Mouse (Mus musculus) embryonic facial prominence, embryonic 11.5 days (tissue): ENCODE measurements at regions not wholly inside any gene's neighbourhood (a gene's known extent, or its start where the extent isn't known, plus 50 kb on each side); places are given as distances from the start of the nearest gene placed in this dataset.
A peak's percentile ranks its signal among the peaks of the same experiment; 100 is the strongest.

Experiments used
- ATAC-seq: fragments of 200-750 bp; cut with Nextera tagmentation; replicated peaks from 2 replicates; pipeline ENCODE4 v1.8.0; 2017; ENCODE audit warnings: low read depth; ENCODE audit not compliant: insufficient number of reproducible peaks, low FRiP score, low TSS enrichment
- DNase-seq: peaks from one replicate; pipeline ENCODE4 v3.0.0-alpha.2; 2015; ENCODE audit warnings: low spot score
- H3K27ac ChIP-seq: fragments of 300-500 bp; sonication (generic); replicated peaks from 2 replicates; pipeline ENCODE4 v1.5.1; 2014; ENCODE audit warnings: mild to moderate bottlenecking, low read depth, low read length, control low read depth
- H3K27me3 ChIP-seq: fragments of 300-500 bp; sonication (generic); 2 replicates; pipeline ENCODE4 v1.6.1; 2014; ENCODE audit warnings: mild to moderate bottlenecking, low read length, moderate library complexity, mixed read lengths; ENCODE audit not compliant: control insufficient read depth, insufficient read depth
- H3K36me3 ChIP-seq: fragments of 300-500 bp; sonication (generic); replicated peaks from 2 replicates; pipeline ENCODE4 v1.6.1; 2014; ENCODE audit warnings: low read depth, mild to moderate bottlenecking, low read length, moderate library complexity, mixed read lengths; ENCODE audit not compliant: control insufficient read depth, insufficient read depth
- H3K4me1 ChIP-seq: fragments of 300-500 bp; sonication (generic); 2 replicates; pipeline ENCODE4 v1.6.1; 2014; ENCODE audit warnings: low read length, mixed read lengths; ENCODE audit not compliant: control insufficient read depth, insufficient read depth
- H3K4me2 ChIP-seq: fragments of 300-500 bp; sonication (generic); 2 replicates; pipeline ENCODE4 v1.6.1; 2014; ENCODE audit warnings: low read depth, mild to moderate bottlenecking, control low read depth, low read length, moderate library complexity
- H3K4me3 ChIP-seq: fragments of 300-500 bp; sonication (generic); 2 replicates; pipeline ENCODE4 v1.5.1; 2014; ENCODE audit warnings: low read depth, low read length, control low read depth
- H3K9ac ChIP-seq: fragments of 300-500 bp; sonication (generic); replicated peaks from 2 replicates; pipeline ENCODE4 v1.6.1; 2014; ENCODE audit warnings: mild to moderate bottlenecking, control low read depth, low read length
- H3K9me3 ChIP-seq: fragments of 300-500 bp; sonication (generic); replicated peaks from 2 replicates; pipeline ENCODE4 v1.6.1; 2016; ENCODE audit warnings: mild to moderate bottlenecking, low read length, inconsistent platforms, mixed read lengths; ENCODE audit not compliant: control insufficient read depth
- WGBS: fragments of 180-500 bp; shearing (Covaris S2); extraction: QIAGEN DNeasy Blood & Tissue Kit; methylation state at CpG from one replicate; pipeline ENCODE4 v1.1.7; 2014; 5-methylcytosine and 5-hydroxymethylcytosine counted together

GRCm38 (mm10) chr13:90454631-90455030, 365.2 kb upstream of the Xrcc4 start:
- Histone ChIP-seq H3K36me3 (no peaks in the 10 kb centered on the region), H3K4me1 (no peaks in the 10 kb centered on the region), H3K27me3 (no peaks in the 10 kb centered on the region), H3K4me2 (no peak overlapping the region), H3K4me3 (no peak overlapping the region), H3K9me3 (no peaks in the 10 kb centered on the region), H3K9ac (no peak overlapping the region), H3K27ac (no peak overlapping the region)
- no peak for DNase-seq
- ATAC-seq: no peak

- ATAC-seq (no peak), DNase-seq (no peak)
- Histone ChIP-seq H3K9me3 (no peaks in the 10 kb centered on the region), H3K4me2 (no peak overlapping the region), H3K4me1 (no peaks in the 10 kb centered on the region), H3K4me3 (no peak overlapping the region), H3K9ac (no peak overlapping the region), H3K27me3 (no peaks in the 10 kb centered on the region), H3K27ac (no peak overlapping the region), H3K36me3 (no peaks in the 10 kb centered on the region)
- 83% methylated on average over 3 of the region's 3 CpGs for WGBS
These were observed 337.5 kb upstream of the Xrcc4 start for GRCm38 (mm10) chr13:90426901-90427300.

DNA sequence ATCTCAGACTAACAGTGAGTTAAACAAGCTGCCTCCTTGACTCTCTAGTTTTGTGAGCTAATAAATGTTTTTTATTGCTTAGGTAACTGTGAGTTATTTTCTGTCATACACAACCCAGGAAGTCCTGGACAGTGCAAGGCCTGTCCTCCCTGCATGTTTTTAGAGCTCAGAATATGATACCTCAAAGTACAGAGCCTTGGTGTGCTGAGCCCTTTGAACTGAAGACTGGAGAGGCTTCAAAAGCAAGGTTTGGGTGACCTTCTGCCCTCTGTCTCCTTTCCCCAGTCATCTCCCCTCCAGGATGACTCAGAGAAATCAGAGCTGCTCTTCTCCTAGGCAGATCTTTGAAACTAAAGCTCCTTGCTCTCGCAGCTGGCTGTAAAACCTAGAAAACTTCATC, 336.0 kb upstream of the Xrcc4 start:
- H3K4me1 ChIP-seq: no peaks in the 10 kb centered on the region
- H3K9me3 ChIP-seq: no peaks in the 10 kb centered on the region
- H3K9ac ChIP-seq: no peak overlapping the region
- DNase-seq (no peak), ATAC-seq (no peak)
- 53% methylated on average over 1 of the region's 1 CpGs for WGBS
- H3K27ac ChIP-seq: no peak overlapping the region
- H3K36me3 ChIP-seq: no peaks in the 10 kb centered on the region
- no peaks in the 10 kb centered on the region for H3K27me3 ChIP-seq
- no peak overlapping the region for H3K4me3 ChIP-seq
- no peak overlapping the region for H3K4me2 ChIP-seq

GRCm38 (mm10) chr13:90424541-90424940, 335.1 kb upstream of the Xrcc4 start:
- ATAC-seq: no peak
- H3K4me2 ChIP-seq: no peak overlapping the region
- WGBS: 87% methylated on average over 5 of the region's 5 CpGs

GRCm38 (mm10) chr13:90420966-90421365, 331.6 kb upstream of the Xrcc4 start:
- H3K4me1 ChIP-seq: no peaks in the 10 kb centered on the region
- no peak overlapping the region for H3K27ac ChIP-seq
- H3K36me3 ChIP-seq: no peaks in the 10 kb centered on the region
- peak; percentile 52 for DNase-seq
- no peak overlapping the region for H3K4me2 ChIP-seq
- H3K9ac ChIP-seq: no peak overlapping the region
- H3K9me3 ChIP-seq: no peaks in the 10 kb centered on the region
- 19% methylated on average over 4 of the region's 4 CpGs for WGBS
- ATAC-seq: no peak
- H3K4me3 ChIP-seq: no peak overlapping the region
- no peaks in the 10 kb centered on the region for H3K27me3 ChIP-seq

More at GRCm38 (mm10) chr13:90424541-90424940, 335.1 kb upstream of the Xrcc4 start:
- Histone ChIP-seq H3K4me3 (no peak overlapping the region), H3K27ac (no peak overlapping the region), H3K4me1 (no peaks in the 10 kb centered on the region), H3K9ac (no peak overlapping the region), H3K27me3 (no peaks in the 10 kb centered on the region), H3K36me3 (no peaks in the 10 kb centered on the region), H3K9me3 (no peaks in the 10 kb centered on the region)
- no peak for DNase-seq

- no peaks in the 10 kb centered on the region for H3K36me3 ChIP-seq
- no peak for ATAC-seq
- no peak for DNase-seq
- H3K4me1 ChIP-seq: no peaks in the 10 kb centered on the region
- no peak overlapping the region for H3K9ac ChIP-seq
- no peak overlapping the region for H3K27ac ChIP-seq
- no peaks in the 10 kb centered on the region for H3K27me3 ChIP-seq
- H3K4me3 ChIP-seq: no peak overlapping the region
- 90% methylated on average over 4 of the region's 4 CpGs for WGBS
- H3K4me2 ChIP-seq: no peak overlapping the region
- H3K9me3 ChIP-seq: no peaks in the 10 kb centered on the region
These were observed 315.0 kb upstream of the Xrcc4 start for GRCm38 (mm10) chr13:90404392-90404791.

DNA sequence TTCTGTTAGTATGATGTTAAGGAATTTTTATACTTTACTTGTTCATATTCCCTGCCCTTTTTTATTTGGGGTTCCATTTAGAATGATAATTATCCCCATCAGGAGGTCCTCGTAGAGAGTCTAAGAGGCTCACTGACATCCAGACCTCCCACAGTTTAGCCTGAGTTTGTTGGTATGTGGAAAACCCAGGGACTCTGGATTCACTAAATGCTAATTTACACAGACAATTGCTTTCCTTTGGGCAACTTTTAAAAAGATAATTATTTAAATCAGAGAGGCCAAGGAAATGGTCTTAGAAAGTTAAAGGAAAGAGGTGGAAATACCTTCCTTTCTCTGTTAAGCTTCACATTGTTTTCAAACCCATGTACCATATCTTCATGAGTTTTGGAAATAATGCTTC, 312.7 kb upstream of the Xrcc4 start:
- no peak for DNase-seq
- 21% methylated on average over 1 of the region's 1 CpGs for WGBS
- Histone ChIP-seq H3K27me3 (no peaks in the 10 kb centered on the region), H3K27ac (no peak overlapping the region), H3K4me1 (no peaks in the 10 kb centered on the region), H3K36me3 (no peaks in the 10 kb centered on the region), H3K9me3 (no peaks in the 10 kb centered on the region), H3K9ac (no peak overlapping the region), H3K4me2 (no peak overlapping the region), H3K4me3 (no peak overlapping the region)
- no peak for ATAC-seq

DNA sequence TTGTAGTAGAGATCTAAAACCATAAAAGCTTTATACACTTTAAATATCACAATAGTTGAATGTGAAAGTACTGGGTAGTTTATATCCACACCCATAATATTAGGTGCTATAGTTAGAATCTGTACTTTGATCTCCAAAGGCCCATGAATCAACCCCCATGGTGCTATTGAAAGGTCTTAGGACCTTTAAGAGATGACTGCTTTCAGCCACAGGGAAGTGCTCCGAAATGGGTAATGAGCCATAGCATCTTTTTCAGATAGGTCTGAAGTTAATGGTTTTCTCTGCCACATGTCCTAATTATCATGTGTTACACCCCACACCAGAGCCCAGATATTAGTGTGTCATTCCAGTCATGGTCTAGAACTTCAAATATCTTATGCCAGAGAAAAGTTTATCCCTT, 312.1 kb upstream of the Xrcc4 start:
- Histone ChIP-seq H3K36me3 (no peaks in the 10 kb centered on the region), H3K4me1 (no peaks in the 10 kb centered on the region), H3K27me3 (no peaks in the 10 kb centered on the region), H3K4me2 (no peak overlapping the region), H3K9ac (no peak overlapping the region), H3K9me3 (no peaks in the 10 kb centered on the region), H3K27ac (no peak overlapping the region), H3K4me3 (no peak overlapping the region)
- no peak for DNase-seq
- no peak for ATAC-seq
- WGBS: 57% methylated on average over 1 of the region's 1 CpGs
